Mouse (Mus musculus) gastrocnemius, postnatal 4 days (tissue): ENCODE measurements around the gene Olfr1279. TPM values are rescaled to one million over a fixed set of nuclear protein-coding genes. Genes with fewer than 3 reads are reported as not detected.
"Not testable (repeated sequence)": the region's sequence is repeated elsewhere in the genome, so short reads cannot be mapped to it uniquely, and the experiment has no call there.

ENCODE experiments used
- DNase-seq, 2 experiments: peaks; one replicate each; pipeline ENCODE4 v3.0.0; 2021 to 2022; ENCODE audit warnings: low spot score in 2 of 2, mixed read lengths in 2 of 2
- long read RNA-seq, 2 experiments: library from polyadenylated mRNA; stranded (forward); transcript quantifications; one replicate each; pipeline ENCODE4 v2.0.0; 2021
- total RNA-seq, 2 experiments: library from RNA; stranded (reverse); gene quantifications; 2 replicates each; pipeline ENCODE4 v1.2.3; 2021

Olfr1279 gene
- not detected for total RNA-seq
- long read RNA-seq, experiment 1: 0 reads
- long read RNA-seq, experiment 2: 0 reads

- DNase-seq: no peak
Observed at GRCm38 (mm10) chr2:111300374-111300773, at the start of gene Olfr1279. Gene Olfr1279 (plus strand): TSS chr2:111300635.

GRCm38 (mm10) chr2:111254216-111254615 lies 46.2 kb upstream of the Olfr1279 start, which contains the start of gene Olfr1276:
Gene Olfr1276 (plus strand): TSS chr2:111254516.
- DNase-seq: no peak

- DNase-seq: no peak
Observed at GRCm38 (mm10) chr2:111274006-111274405, 26.4 kb upstream of the Olfr1279 start, which contains the start of gene Olfr1277. Gene Olfr1277 (minus strand): TSS chr2:111274106.

- no peak for DNase-seq
Observed at GRCm38 (mm10) chr2:111289836-111290235, 10.6 kb upstream of the Olfr1279 start, which contains the start of gene Olfr1278. Gene Olfr1278 (plus strand): TSS chr2:111290136.

- DNase-seq: no peak
Observed at GRCm38 (mm10) chr2:111298541-111298940, 1.9 kb upstream of the Olfr1279 start.

GRCm38 (mm10) chr2:111313717-111314116 lies 13.3 kb downstream of the Olfr1279 start, which contains the start of gene Olfr1280:
Gene Olfr1280 (plus strand): TSS chr2:111314017.
- DNase-seq: no peak

- DNase-seq: no peak
Observed at GRCm38 (mm10) chr2:111326220-111326619, 25.8 kb downstream of the Olfr1279 start, which contains the start of gene Olfr1281. Gene Olfr1281 (plus strand): TSS chr2:111326520.

- not testable (repeated sequence) for DNase-seq
Observed at GRCm38 (mm10) chr2:111333721-111334120, 33.3 kb downstream of the Olfr1279 start.

- no peak for DNase-seq
Observed at GRCm38 (mm10) chr2:111335976-111336375, 35.5 kb downstream of the Olfr1279 start, which contains the start of gene Olfr1282. Gene Olfr1282 (minus strand): TSS chr2:111336076.

Other genes starting within 250 kb of the Olfr1279 start
- gene Gm13941, start 194.7 kb upstream of the Olfr1279 start, total RNA-seq: not detected
- not detected for gene Gm15130, start 147.7 kb upstream of the Olfr1279 start, total RNA-seq
- not detected for gene 4930430A15Rik, start 71.0 kb upstream of the Olfr1279 start, total RNA-seq
- not detected for gene Olfr1275, start 65.3 kb upstream of the Olfr1279 start, total RNA-seq
- not detected for gene Olfr1276, start 46.1 kb upstream of the Olfr1279 start, total RNA-seq
- gene Olfr1277, start 26.5 kb upstream of the Olfr1279 start, total RNA-seq: not detected
- not detected for gene Olfr1278, start 10.5 kb upstream of the Olfr1279 start, total RNA-seq
- not detected for gene Olfr1280, start 13.4 kb downstream of the Olfr1279 start, total RNA-seq
- gene Olfr1281, start 25.9 kb downstream of the Olfr1279 start, total RNA-seq: not detected
- not detected for gene Olfr1282, start 35.4 kb downstream of the Olfr1279 start, total RNA-seq
- gene Olfr1283, start 66.2 kb downstream of the Olfr1279 start, total RNA-seq: not detected
- not detected for gene Olfr1284, start 74.9 kb downstream of the Olfr1279 start, total RNA-seq
- not detected for gene Olfr1286, start 122.5 kb downstream of the Olfr1279 start, total RNA-seq
- not detected for gene Olfr1287, start 148.5 kb downstream of the Olfr1279 start, total RNA-seq
- not detected for gene Olfr1288, start 173.5 kb downstream of the Olfr1279 start, total RNA-seq
- gene Olfr1289, start 180.2 kb downstream of the Olfr1279 start, total RNA-seq: not detected
- not detected for gene Olfr1290, start 193.2 kb downstream of the Olfr1279 start, total RNA-seq
- gene Olfr1291-ps1, start 196.5 kb downstream of the Olfr1279 start, total RNA-seq: not detected
- not detected for gene Olfr1293-ps, start 224.6 kb downstream of the Olfr1279 start, total RNA-seq
- not detected for gene Olfr1294, start 239.7 kb downstream of the Olfr1279 start, total RNA-seq